Mouse (Mus musculus): Measurements from ENCODE around the gene Dbp. TPM values are rescaled to one million over a fixed set of nuclear protein-coding genes. Genes with fewer than 3 reads are reported as not detected.
"Not testable (repeated sequence)": the region's sequence is repeated elsewhere in the genome, so short reads cannot be mapped to it uniquely, and the experiment has no call there.

Gene Dbp
- 2.9 and 3.3 TPM in 2 replicates for polyA plus RNA-seq (2014; fragmentation: Nextera tagmentation; extraction: Ambion mirVana)

- ATAC-seq (replicated peaks; ENCODE audit: low FRiP score) (peak; percentile 85), DNase-seq (ENCODE audit: low spot score) (peak; percentile 99)
- Histone ChIP-seq H3K9ac (ENCODE audit: low read length) (peak within 1 kb of the TSS; percentile 49), H3K27ac (ENCODE audit: low read depth, low read length) (peak within 1 kb of the TSS; percentile 71), H3K36me3 (ENCODE audit: control insufficient read depth, insufficient read depth, low read length) (no peaks in the 10 kb centered on the region), H3K4me3 (ENCODE audit: low read depth, low read length) (peak within 1 kb of the TSS; percentile 52), H3K27me3 (ENCODE audit: control insufficient read depth, insufficient read depth, low read length) (peaks cover 6% of the 10 kb centered on the region), H3K4me2 (ENCODE audit: low read depth, low read length, severe bottlenecking) (peak within 1 kb of the TSS; percentile 98), H3K4me1 (replicated peaks; ENCODE audit: control insufficient read depth, insufficient read depth, low read length) (peaks cover 32% of the 10 kb centered on the region), H3K9me3 (ENCODE audit: control insufficient read depth, low read length) (no peaks in the 10 kb centered on the region)
- WGBS, result under 1% methylated on average over 36 of the region's 36 CpGs
Observed at GRCm38 (mm10) chr7:45704730-45705442, at the start of gene Dbp. Gene Dbp (plus strand): TSS chr7:45705088.

GRCm38 (mm10) chr7:45660746-45661478 lies 44.0 kb upstream of the Dbp start:
- no peaks in the 10 kb centered on the region for H3K4me1 ChIP-seq (replicated peaks; ENCODE audit: control insufficient read depth, insufficient read depth, low read length)
- no peaks in the 10 kb centered on the region for H3K36me3 ChIP-seq (ENCODE audit: control insufficient read depth, insufficient read depth, low read length)
- ATAC-seq (replicated peaks; ENCODE audit: low FRiP score) (no peak), DNase-seq (ENCODE audit: low spot score) (no peak)
- H3K9ac ChIP-seq (ENCODE audit: low read length), result no peak overlapping the region
- no peaks in the 10 kb centered on the region for H3K27me3 ChIP-seq (ENCODE audit: control insufficient read depth, insufficient read depth, low read length)
- no peak overlapping the region for H3K4me3 ChIP-seq (ENCODE audit: low read depth, low read length)
- no peak overlapping the region for H3K4me2 ChIP-seq (ENCODE audit: low read depth, low read length, severe bottlenecking)
- no peak overlapping the region for H3K27ac ChIP-seq (ENCODE audit: low read depth, low read length)
- 86% methylated on average over 11 of the region's 11 CpGs for WGBS
- H3K9me3 ChIP-seq (ENCODE audit: control insufficient read depth, low read length), result no peaks in the 10 kb centered on the region

DNA sequence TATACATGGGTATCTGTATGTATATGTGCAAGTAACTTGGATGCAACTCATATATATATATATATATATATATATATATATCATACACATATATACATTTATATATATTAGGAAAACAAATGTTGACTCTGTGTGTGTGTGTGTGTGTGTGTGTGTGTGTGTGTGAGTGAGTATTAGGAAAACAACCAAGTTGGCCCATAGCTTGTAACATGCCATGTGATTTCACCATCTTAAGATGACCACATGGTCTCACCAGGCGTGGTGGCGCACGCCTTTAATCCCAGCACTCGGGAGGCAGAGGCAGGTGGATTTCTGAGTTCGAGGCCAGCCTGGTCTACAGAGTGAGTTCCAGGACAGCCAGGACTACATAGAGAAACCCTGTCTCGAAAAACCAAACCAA lies 43.2 kb upstream of the Dbp start:
- WGBS, result 90% methylated on average over 6 of the region's 6 CpGs
- H3K27me3 ChIP-seq (ENCODE audit: control insufficient read depth, insufficient read depth, low read length), result not testable (repeated sequence)

DNA sequence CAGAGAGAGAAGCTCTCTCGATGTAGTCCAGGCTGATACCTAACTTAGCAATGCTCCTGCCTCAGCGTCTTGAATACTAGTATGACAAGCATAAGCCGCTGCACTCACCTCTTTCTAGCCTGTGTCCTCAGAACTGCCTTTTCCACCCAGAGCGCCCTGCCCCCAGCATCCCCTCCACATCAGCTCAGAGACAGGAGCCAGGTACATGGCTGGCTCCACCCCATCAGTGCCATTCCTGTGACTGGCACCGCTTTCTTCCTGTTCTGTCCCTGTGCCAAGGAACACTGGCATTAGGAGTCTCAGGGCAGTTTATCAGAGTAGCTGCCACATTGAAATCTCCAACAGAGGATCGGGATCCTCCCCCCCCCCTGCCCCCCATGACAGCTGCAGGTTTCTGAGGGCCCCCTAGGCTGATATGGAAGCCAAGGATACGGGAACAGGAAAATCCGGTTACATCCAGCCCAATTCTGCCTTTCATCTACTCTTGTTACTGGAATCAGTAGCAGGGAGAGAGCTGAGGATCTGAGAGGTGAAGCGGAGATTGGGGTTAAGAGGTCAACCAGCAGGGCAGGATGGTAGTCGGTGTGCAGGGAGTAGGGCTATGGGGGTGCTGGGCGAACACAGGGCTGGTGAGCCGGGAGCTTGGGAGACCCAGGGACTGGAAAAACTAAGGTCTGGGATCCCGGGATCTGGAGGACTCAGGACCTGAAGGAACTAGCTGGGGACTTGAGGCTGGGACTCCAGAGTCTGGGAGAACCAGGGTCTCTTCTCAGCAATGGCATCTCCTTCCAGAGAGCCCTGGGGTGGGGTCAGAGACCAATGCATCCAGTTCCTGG lies 39.4 kb upstream of the Dbp start:
- Histone ChIP-seq H3K9me3 (ENCODE audit: control insufficient read depth, low read length) (no peaks in the 10 kb centered on the region), H3K36me3 (ENCODE audit: control insufficient read depth, insufficient read depth, low read length) (no peaks in the 10 kb centered on the region), H3K9ac (ENCODE audit: low read length) (no peak overlapping the region), H3K27ac (ENCODE audit: low read depth, low read length) (no peak overlapping the region), H3K4me1 (replicated peaks; ENCODE audit: control insufficient read depth, insufficient read depth, low read length) (no peaks in the 10 kb centered on the region), H3K4me2 (ENCODE audit: low read depth, low read length, severe bottlenecking) (no peak overlapping the region), H3K4me3 (ENCODE audit: low read depth, low read length) (no peak overlapping the region), H3K27me3 (ENCODE audit: control insufficient read depth, insufficient read depth, low read length) (no peaks in the 10 kb centered on the region)
- no peak for DNase-seq (ENCODE audit: low spot score)
- ATAC-seq (replicated peaks; ENCODE audit: low FRiP score), result no peak
- 64% methylated on average over 13 of the region's 13 CpGs for WGBS

More for the DNA sequence above, 43.2 kb upstream of the Dbp start:
- H3K27ac ChIP-seq (ENCODE audit: low read depth, low read length); H3K9me3 ChIP-seq (ENCODE audit: control insufficient read depth, low read length); H3K4me3 ChIP-seq (ENCODE audit: low read depth, low read length); ATAC-seq (replicated peaks; ENCODE audit: low FRiP score); DNase-seq (ENCODE audit: low spot score); H3K4me2 ChIP-seq (ENCODE audit: low read depth, low read length, severe bottlenecking); H3K36me3 ChIP-seq (ENCODE audit: control insufficient read depth, insufficient read depth, low read length); H3K9ac ChIP-seq (ENCODE audit: low read length); H3K4me1 ChIP-seq (replicated peaks; ENCODE audit: control insufficient read depth, insufficient read depth, low read length): not testable (repeated sequence)

DNA sequence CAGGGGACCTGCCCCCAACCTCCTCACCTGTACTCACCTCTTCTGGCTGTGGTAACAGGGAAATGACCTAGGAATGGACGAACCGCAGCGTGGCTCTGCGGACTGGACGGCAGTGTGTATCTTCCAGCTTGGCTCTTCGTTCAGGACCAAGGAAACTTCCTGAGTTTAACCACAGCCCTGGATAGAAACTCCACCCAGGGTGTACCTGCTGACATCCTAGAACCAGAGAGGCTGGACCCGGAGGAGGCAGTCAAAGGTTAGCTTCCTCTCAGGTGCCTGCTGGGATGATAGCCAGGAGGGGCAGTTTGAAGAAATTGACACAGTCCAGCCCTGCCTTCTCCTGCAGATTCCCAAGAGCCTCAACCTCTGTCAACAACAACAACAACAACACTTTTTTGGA lies 38.7 kb upstream of the Dbp start, which contains the start of gene Fut2:
Gene Fut2, minus strand, starts transcription at position 234 of the 400 bp plus-strand sequence.
- WGBS, result 85% methylated on average over 7 of the region's 7 CpGs
- no peaks in the 10 kb centered on the region for H3K4me1 ChIP-seq (replicated peaks; ENCODE audit: control insufficient read depth, insufficient read depth, low read length)
- H3K27me3 ChIP-seq (ENCODE audit: control insufficient read depth, insufficient read depth, low read length), result no peaks in the 10 kb centered on the region
- H3K27ac ChIP-seq (ENCODE audit: low read depth, low read length), result no peak within 1 kb of the TSS
- no peak within 1 kb of the TSS for H3K4me3 ChIP-seq (ENCODE audit: low read depth, low read length)
- ATAC-seq (replicated peaks; ENCODE audit: low FRiP score) (no peak), DNase-seq (ENCODE audit: low spot score) (no peak)
- no peaks in the 10 kb centered on the region for H3K36me3 ChIP-seq (ENCODE audit: control insufficient read depth, insufficient read depth, low read length)
- no peaks in the 10 kb centered on the region for H3K9me3 ChIP-seq (ENCODE audit: control insufficient read depth, low read length)
- H3K4me2 ChIP-seq (ENCODE audit: low read depth, low read length, severe bottlenecking), result no peak within 1 kb of the TSS
- H3K9ac ChIP-seq (ENCODE audit: low read length), result no peak within 1 kb of the TSS

DNA sequence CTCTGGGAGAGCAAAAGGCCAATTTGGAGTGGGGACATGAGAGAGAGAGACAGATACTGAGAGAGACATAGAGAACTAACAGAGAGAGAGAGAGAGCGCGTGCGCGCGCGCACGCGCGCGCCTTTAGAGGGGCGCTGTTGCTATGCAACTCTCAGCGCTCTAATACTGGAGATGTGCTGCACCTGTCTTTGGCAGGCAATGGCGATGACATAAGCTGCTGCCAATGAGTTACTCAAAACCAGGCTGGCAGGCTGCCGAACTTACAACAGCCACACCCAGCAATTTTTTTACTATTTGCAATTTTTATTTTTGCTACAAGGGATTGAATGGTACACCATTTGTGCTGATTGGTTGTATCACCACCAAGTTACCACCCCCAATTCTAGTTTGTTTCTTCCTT lies 37.1 kb upstream of the Dbp start:
- Histone ChIP-seq H3K9me3 (ENCODE audit: control insufficient read depth, low read length) (no peaks in the 10 kb centered on the region), H3K27ac (ENCODE audit: low read depth, low read length) (no peak overlapping the region), H3K9ac (ENCODE audit: low read length) (no peak overlapping the region), H3K4me2 (ENCODE audit: low read depth, low read length, severe bottlenecking) (no peak overlapping the region), H3K4me1 (replicated peaks; ENCODE audit: control insufficient read depth, insufficient read depth, low read length) (no peaks in the 10 kb centered on the region), H3K36me3 (ENCODE audit: control insufficient read depth, insufficient read depth, low read length) (no peaks in the 10 kb centered on the region), H3K27me3 (ENCODE audit: control insufficient read depth, insufficient read depth, low read length) (no peaks in the 10 kb centered on the region), H3K4me3 (ENCODE audit: low read depth, low read length) (no peak overlapping the region)
- ATAC-seq (replicated peaks; ENCODE audit: low FRiP score) (no peak), DNase-seq (ENCODE audit: low spot score) (no peak)
- 80% methylated on average over 14 of the region's 14 CpGs for WGBS

GRCm38 (mm10) chr7:45668921-45669320 lies 36.0 kb upstream of the Dbp start:
- DNase-seq (ENCODE audit: low spot score) (no peak), ATAC-seq (replicated peaks; ENCODE audit: low FRiP score) (no peak)
- no peaks in the 10 kb centered on the region for H3K36me3 ChIP-seq (ENCODE audit: control insufficient read depth, insufficient read depth, low read length)
- no peaks in the 10 kb centered on the region for H3K4me1 ChIP-seq (replicated peaks; ENCODE audit: control insufficient read depth, insufficient read depth, low read length)
- no peaks in the 10 kb centered on the region for H3K9me3 ChIP-seq (ENCODE audit: control insufficient read depth, low read length)
- H3K4me3 ChIP-seq (ENCODE audit: low read depth, low read length), result no peak overlapping the region
- no peak overlapping the region for H3K27ac ChIP-seq (ENCODE audit: low read depth, low read length)
- H3K27me3 ChIP-seq (ENCODE audit: control insufficient read depth, insufficient read depth, low read length), result no peaks in the 10 kb centered on the region
- no peak overlapping the region for H3K4me2 ChIP-seq (ENCODE audit: low read depth, low read length, severe bottlenecking)
- H3K9ac ChIP-seq (ENCODE audit: low read length), result no peak overlapping the region
- 96% methylated on average over 9 of the region's 9 CpGs for WGBS

- ATAC-seq (replicated peaks; ENCODE audit: low FRiP score) (no peak), DNase-seq (ENCODE audit: low spot score) (no peak)
- Histone ChIP-seq H3K27ac (ENCODE audit: low read depth, low read length) (no peak overlapping the region), H3K27me3 (ENCODE audit: control insufficient read depth, insufficient read depth, low read length) (no peaks in the 10 kb centered on the region), H3K4me3 (ENCODE audit: low read depth, low read length) (no peak overlapping the region), H3K4me1 (replicated peaks; ENCODE audit: control insufficient read depth, insufficient read depth, low read length) (no peaks in the 10 kb centered on the region; the same call in 1 of the 2 replicates), H3K36me3 (ENCODE audit: control insufficient read depth, insufficient read depth, low read length) (no peaks in the 10 kb centered on the region), H3K9ac (ENCODE audit: low read length) (no peak overlapping the region), H3K9me3 (ENCODE audit: control insufficient read depth, low read length) (no peaks in the 10 kb centered on the region), H3K4me2 (ENCODE audit: low read depth, low read length, severe bottlenecking) (no peak overlapping the region)
- 85% methylated on average over 7 of the region's 7 CpGs for WGBS
Observed at GRCm38 (mm10) chr7:45677627-45678295, 27.1 kb upstream of the Dbp start.

Measured in forebrain, embryonic 11.5 days (tissue).